Mouse (Mus musculus): ENCODE data around the gene Sh3pxd2a.

Gene Sh3pxd2a

GRCm38 (mm10) chr19:47261196-47261595 lies 203.0 kb downstream of the Sh3pxd2a start:
- DNase-seq = no peak

- peak; percentile 62 for DNase-seq
Observed at GRCm38 (mm10) chr19:47259581-47259980, 204.6 kb downstream of the Sh3pxd2a start.

- DNase-seq = no peak
Observed at GRCm38 (mm10) chr19:47255919-47256318, 208.3 kb downstream of the Sh3pxd2a start.

GRCm38 (mm10) chr19:47255036-47255435 lies 209.2 kb downstream of the Sh3pxd2a start:
- DNase-seq = no peak

DNA sequence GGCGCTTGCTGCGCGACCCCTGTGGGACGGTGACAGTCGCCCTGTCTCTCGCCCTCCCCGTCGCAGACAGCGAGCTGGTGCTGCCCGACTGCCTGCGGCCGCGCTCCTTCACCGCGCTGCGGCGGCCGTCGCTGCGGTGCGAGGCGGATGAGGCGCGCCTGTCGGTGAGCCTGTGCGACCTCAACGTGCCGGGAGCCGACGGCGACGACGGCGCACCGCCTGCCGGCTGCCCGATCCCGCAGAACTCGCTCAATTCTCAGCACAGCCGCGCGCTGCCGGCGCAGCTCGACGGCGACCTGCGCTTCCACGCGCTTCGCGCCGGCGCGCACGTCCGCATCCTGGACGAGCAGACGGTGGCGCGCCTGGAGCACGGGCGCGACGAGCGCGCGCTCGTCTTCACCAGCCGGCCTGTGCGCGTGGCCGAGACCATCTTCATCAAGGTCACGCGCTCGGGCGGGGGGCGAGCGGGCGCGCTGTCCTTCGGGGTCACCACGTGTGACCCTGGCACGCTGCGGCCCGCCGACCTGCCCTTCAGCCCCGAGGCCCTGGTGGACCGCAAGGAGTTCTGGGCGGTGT lies 211.1 kb downstream of the Sh3pxd2a start:
- no peak for DNase-seq

- no peak for DNase-seq
Observed at GRCm38 (mm10) chr19:47250931-47251330, 213.3 kb downstream of the Sh3pxd2a start.

GRCm38 (mm10) chr19:47248906-47249568 lies 215.2 kb downstream of the Sh3pxd2a start:
- peak; percentile 36 for DNase-seq

- peak; percentile 17 for DNase-seq
Observed at GRCm38 (mm10) chr19:47248296-47248695, 215.9 kb downstream of the Sh3pxd2a start.

- peak; percentile 83 for DNase-seq
Observed at GRCm38 (mm10) chr19:47247791-47248190, 216.4 kb downstream of the Sh3pxd2a start.

DNA sequence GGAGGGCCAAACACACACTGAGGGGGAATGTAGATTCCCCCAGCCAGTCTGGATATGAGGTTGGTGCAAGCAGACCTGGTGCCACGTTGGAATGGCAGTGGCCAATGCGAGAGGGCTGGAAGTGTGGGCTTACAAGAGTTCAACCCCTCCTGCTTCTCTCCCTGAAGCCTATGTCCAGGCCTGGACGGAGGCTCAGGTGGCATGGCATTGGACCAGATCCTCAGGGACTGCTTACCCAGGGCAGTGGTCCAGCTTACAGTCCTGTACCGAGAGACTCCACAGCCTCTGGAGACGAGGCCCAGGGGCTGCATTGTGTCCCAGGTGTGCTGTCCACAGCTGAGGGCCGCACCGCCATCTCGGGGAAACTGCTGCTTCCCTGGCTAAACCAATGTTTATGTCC lies 218.7 kb downstream of the Sh3pxd2a start:
- DNase-seq = no peak

DNA sequence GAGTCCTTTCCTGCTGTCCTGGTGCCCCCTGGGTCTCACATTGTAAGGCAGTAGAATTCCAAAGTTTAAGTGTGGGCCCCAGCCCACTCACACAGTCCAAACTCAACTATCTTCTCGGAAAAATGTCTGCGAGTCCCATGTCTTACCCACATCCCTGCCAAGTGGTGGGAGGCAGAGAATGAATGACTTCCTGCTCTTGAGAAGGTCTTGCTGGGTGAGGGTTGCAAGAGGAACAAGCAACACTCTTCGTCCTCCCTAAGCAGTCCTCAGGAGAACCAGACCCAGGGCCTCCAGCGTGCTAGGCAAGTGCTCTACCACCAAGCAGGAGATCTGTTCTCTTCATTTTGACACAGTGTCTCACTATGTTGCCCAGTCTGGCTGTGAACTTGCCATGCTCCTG lies 222.0 kb downstream of the Sh3pxd2a start:
- no peak for DNase-seq

DNA sequence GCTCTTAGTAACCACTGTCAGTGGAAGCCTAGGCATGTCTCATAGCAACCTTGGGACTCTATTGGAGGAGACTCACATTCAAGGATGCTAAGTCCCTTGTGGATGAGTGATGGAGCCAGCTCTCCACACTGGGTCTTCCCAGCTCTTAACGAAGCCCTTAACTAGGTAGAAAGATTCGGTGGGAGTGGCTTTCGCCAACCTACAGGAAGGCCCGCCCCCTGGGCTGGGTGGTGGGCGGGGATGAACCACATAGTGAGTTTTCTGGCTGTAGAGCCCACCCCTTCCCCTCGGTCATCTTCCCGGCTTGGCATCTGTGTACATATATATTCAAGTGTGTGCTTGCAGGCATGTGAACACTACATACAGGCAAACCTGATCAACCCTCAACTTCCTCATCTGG lies 223.2 kb downstream of the Sh3pxd2a start:
- DNase-seq = no peak

GRCm38 (mm10) chr19:47240076-47240475 lies 224.1 kb downstream of the Sh3pxd2a start:
- no peak for DNase-seq

DNA sequence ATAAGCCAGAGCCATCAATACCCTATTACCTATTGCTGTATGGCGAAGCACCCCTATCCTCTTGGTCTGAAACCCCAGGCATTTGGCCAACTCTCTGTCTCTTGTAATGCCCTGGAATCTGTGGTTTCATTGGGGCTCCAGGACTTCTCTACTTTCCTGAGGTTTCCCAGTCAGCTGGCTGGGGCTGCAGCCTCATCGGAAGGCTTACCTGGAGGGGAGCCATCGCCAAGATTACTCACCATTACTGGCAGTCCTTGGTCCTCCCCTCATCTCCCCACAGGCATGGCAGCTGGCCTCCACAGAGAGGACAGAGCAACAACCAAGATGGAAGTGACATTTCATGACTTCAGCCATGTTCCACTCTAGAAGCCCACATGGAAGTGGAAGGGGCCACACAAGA lies 231.1 kb downstream of the Sh3pxd2a start:
- no peak for DNase-seq

GRCm38 (mm10) chr19:47232077-47232865 lies 231.9 kb downstream of the Sh3pxd2a start:
- no peak for DNase-seq

- no peak for DNase-seq
Observed at GRCm38 (mm10) chr19:47231389-47231788, 232.8 kb downstream of the Sh3pxd2a start.

- DNase-seq = no peak
Observed at GRCm38 (mm10) chr19:47230682-47231081, 233.5 kb downstream of the Sh3pxd2a start.

DNA sequence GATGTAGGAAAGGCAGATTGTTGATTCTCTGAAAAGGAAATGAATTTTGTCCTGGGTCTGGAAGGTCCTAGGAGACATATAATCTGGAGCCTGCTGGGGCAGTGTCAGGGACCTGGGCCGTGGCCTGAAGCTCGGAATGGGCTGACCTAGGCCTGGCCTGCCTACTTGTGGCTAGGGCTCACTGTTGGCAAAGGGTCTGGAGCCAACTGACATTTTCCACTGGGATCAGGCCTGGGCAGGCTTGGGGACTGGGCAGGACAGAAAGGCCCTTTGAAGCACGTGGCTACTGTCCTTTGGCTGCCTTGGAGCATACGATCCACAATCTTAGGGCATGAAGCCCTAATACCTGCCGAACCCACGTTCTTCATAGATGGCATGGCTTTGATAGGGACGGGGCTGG lies 234.1 kb downstream of the Sh3pxd2a start:
- no peak for DNase-seq

GRCm38 (mm10) chr19:47229461-47229860 lies 234.7 kb downstream of the Sh3pxd2a start:
- no peak for DNase-seq

DNA sequence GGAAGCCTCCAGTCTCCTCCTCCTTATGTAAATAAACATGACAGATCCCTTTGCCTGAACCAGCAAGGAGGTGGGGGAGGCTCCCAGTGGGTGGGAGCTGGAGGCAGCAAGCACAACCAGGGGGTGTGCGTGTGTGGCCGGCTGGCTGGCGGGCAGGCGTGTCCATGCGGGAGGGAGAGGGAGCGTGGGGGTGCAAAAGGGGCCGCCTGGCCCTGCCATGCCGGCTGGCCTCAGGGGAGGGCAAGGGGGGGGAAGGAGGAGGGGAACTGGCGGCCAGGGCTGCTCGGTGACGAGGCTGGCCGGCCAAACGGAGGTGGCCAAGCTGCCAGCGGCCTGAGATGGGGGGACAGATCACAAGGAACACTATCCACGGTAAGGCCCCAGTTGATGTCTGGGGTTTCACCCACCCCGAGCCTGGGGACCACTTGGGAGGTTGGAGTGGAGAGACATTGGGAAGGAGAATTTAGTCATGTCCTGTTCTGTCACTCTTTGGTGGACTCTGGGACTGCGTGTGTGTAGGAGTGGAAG lies 235.4 kb downstream of the Sh3pxd2a start:
- peak; percentile 18 for DNase-seq

DNA sequence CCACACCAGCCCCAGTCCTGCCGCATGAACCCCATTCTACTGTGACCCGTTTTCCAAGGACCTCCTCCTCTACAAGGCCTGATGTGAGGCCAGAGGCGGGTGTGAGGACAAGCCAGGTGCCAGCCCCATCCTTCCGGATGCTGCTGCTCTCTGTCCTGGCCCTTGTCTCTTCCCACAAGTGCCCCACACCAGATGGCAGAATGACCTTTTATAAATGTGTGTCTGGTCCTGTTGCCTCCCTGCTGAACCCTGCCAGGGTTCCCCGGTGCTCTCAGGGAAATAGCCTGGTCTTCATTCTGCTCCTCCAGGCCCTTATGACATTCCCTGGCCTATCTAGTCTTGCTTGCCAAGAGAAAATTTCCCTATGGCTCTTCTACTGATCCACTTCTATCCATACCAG lies 238.4 kb downstream of the Sh3pxd2a start:
- no peak for DNase-seq

DNA sequence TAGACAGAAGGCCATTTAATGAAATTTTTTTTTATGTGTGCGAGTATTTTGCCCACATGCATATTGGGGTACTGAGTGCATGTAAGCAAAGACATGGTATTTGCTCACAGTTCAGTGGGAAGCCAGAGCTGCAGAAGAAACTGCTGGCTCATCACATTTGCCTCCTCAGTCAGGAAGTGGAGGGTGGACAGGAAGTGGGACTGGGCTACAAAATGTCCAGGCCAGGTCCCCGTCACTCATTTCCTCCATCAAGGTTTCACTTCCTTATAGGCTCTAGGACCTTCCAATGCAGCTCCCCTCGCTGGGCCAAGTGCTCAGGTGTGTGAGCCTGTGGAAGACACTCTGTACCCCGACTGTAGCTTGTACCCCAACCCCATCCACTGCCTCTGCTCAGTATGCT lies 239.5 kb downstream of the Sh3pxd2a start:
- DNase-seq = peak; percentile 24

- no peak for DNase-seq
Observed at GRCm38 (mm10) chr19:47222841-47223557, 241.2 kb downstream of the Sh3pxd2a start.
